Mouse (Mus musculus): ENCODE measurements around the gene Pak6. TPM values are rescaled to one million over a fixed set of nuclear protein-coding genes. Genes with fewer than 3 reads are reported as not detected.

Pak6 gene
- total RNA-seq, 2 experiments from 2014 or later: 17.9 to 26.0 TPM

DNA sequence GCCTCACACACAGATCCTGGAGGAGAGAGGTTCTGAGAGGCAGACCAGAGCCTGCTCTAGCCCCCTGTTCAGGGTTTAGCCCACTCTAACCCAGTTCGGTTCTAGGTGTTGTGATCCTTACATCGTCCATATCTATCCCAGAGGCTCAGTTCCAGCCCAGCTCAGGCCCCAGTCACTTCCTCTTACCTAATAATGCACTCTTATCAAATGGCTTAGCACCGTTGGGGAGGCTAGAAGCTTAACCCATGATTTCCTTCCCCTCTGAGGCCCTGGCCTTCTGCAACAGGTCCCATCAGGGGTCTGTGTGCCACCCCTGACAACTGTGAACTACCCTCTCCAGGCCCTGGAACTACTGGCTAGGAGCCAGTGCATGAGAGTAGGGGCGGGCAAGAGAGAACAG lies 66.1 kb downstream of the Pak6 start:
- no peak for DNase-seq

DNA sequence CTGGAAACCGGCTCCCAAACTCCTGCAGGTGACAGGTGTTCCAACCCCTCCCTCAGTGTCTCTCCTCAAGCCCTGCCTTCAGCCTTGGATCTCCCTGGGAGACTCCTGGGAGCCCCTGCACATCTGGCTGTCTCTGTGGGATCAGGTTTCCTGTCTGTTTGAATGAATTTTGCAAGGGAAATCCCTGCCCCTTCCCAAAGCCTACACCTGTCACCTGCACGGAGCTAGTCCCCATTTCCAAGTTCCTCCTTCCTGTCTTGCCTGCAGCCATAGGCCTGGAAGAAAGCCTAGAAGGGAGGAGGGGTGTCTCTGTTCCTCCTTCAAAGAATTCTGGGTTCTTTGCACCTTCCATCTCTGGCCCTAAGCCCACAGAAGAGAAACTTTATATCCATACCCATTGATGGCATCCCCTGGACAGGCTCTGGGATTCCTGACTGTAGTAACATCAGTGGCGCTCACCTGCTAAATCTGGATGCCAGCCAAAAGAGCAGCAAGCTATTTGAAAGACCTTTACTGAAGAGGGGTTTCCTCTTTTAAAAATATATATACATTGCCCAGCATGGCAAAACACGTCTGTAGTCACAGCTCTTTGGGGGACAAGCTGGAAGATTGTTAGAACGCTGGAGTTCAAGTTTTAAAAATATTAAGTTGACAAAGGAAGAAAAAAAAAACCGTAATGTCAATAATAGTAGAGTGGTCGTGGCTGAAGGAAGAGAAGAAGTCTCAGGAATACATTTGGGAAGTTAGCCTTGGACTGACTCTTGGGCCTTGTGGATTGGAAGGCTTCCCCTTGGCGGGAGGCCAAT lies 66.9 kb downstream of the Pak6 start:
- DNase-seq: no peak

DNA sequence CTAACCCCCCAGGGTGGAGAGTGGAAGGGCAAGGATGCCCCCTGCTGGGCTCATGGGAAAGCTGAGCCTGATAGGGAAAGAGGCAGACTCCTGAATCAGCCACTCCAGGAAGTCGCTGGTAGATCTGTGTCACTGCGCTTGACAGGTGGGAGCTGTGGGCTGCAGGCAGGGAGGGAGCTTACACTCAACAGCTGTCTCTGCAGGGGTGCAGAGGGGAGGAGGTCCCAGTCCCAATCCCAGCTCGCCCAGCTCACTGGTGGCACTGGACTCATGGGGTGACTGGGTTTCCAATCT lies 67.5 kb downstream of the Pak6 start:
- DNase-seq: peak; percentile 87 to 91

DNA sequence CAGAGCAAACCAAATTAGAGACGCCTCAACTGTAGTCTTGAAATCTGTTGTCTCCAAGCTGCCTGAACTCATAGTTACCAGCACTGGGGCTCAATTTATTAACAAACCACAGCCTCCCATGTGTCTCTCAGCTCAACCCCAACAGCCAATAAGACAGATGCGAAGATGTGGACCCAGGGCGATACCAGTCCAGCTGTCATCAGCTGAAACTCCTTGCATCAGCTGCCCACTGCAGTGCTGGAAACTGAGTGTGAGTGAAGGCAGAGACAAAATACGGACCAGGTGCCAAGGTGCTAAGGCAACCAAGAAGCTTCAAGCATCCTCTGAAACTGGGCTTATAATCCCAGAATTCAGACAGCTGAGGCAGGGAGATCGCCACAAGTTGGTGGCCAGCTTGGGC lies 68.9 kb downstream of the Pak6 start:
- DNase-seq: no peak

DNA sequence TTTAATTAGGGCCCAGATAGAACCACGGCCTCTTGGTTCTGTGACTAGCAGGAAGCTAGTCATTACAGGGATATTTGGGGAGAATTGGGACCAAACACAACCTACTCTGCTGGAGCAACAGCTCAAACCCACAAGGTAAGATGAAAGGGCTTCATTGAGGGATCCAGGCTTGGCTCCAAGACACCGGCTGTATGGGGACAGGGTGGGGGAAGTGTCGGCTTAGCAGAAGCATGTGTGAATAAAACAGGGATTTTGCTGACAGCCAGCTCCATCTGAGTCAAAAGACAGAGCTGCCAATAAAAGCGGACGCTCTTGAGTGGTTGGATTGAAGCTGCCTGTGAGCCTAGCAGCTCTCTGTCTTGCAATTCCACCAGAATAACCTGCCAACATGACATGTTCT lies 70.2 kb downstream of the Pak6 start:
- no peak for DNase-seq

DNA sequence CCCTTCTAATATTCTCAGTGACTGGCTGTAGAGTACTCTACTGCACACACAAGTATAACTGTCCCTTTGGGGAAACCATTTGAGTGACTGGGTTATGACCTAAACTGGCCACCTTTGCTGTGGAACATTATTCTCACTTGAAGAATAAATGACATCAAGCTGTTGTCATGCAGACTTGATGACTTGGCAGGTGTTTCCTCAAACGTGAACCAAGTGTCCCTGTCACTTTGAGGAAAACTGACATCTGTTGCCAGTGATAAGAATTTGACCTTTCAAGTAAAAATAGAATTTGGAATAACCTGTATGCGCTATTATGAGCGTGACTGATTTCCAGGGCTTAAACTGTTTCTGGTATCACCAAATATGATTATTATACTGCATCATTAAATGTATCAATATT lies 77.2 kb downstream of the Pak6 start:
- DNase-seq: no peak

DNA sequence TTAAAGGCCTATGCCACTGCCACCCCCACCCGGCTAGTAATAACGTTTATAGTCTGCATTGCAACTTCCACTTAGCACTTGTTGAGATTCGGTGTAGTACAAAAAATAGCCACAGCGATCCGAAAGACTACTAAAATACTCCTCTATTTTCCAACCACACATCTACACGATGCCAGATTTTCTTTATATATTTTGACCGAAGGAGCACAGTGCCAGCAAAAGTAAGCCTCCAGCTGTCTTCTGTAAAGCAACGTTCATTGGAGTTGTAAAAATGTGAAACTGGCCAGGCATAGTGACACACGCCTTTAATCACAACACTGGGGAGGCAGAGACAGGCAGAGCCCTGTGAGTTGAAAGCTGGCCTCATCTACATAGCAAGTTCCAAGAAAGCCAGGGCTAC lies 78.1 kb downstream of the Pak6 start:
- no peak for DNase-seq

DNA sequence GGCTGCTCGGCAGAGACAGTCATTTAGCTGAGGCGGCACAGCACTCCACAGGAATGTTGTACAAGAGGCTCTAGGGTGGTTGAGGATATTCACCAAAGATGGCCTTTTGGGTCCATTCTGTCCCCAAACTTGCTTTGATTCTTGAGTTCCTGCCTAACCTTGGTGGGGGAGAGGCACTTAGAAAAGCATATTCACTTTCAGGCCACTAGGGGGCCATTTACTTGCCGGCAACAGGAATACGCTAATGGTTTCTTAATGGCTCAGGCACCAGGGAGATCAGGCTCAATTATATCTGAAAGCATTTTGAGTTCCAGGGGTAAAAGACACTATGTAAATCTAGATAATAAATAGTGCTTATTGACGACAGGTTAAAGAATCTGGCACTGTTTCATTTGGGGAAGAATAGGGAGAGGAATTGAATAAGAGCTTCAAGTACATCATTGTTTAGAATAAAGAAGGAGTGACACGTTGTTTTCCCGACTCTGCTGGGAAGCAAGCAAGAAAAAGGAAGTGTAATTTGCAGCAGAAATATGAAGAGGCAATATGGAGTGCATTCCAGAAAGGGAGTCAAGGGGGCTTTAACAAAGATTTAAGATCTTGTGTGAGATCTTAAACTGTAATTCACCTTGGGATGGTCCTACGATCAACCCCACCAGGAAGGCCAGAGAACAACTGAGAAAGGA lies 80.3 kb downstream of the Pak6 start:
- DNase-seq: peak in 1 of 2 experiments; percentile 58

DNA sequence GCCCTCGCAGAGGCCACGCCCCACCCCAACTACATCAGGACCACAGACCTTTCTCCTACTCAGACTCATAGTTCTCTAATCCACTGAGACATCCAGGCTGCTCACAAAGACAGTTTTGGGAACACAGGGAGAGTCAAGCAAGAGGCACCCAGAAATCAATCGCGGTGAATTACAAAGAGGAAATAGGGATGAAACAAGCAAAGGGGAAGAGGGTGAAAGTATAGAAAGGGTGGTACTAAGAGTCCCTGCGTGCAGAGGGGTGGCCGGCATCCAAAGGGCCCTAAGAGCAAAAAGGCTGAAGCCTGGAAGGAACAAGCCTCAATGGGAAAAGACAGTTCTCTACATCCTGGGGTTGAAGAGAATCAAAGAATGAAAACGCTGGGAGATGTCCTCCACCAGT lies 81.5 kb downstream of the Pak6 start:
- no peak for DNase-seq

DNA sequence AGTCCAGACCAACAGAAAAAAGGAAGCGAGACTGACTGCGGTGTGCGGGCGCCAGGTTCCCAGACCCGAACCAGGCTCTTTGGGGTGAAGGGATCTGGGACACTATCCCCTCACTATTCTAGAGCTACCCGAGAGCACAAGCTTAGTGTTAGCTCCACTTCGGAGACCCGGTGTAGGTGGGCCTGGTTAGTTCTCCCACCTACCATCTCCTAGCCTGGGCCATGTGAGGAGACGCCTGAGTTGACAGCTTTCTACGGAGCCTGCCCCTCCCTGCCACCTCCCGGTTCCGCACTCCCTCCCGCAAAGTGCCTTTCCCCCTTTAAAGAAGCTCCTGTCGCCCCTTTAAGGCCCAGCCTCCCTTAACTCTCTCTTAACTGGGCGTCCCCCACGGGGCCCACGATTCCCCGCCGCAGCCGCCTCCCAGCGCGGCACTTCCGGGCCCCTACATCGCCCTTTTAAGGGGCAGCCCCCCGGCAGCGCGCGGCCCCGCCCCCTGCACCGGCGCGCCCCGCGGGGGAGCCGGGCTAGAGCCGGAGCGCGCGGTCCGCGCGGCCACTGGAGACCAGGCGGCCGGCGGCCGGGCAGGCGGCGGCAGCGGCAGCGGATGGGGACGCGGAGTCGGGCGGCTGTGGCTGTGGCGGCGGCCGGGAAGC lies 82.3 kb downstream of the Pak6 start, which contains the start of gene Inafm2:
TSS of gene Inafm2 (plus strand) at position 527 of the 653 bp plus-strand sequence.
- DNase-seq: peak; percentile 96 to 97

DNA sequence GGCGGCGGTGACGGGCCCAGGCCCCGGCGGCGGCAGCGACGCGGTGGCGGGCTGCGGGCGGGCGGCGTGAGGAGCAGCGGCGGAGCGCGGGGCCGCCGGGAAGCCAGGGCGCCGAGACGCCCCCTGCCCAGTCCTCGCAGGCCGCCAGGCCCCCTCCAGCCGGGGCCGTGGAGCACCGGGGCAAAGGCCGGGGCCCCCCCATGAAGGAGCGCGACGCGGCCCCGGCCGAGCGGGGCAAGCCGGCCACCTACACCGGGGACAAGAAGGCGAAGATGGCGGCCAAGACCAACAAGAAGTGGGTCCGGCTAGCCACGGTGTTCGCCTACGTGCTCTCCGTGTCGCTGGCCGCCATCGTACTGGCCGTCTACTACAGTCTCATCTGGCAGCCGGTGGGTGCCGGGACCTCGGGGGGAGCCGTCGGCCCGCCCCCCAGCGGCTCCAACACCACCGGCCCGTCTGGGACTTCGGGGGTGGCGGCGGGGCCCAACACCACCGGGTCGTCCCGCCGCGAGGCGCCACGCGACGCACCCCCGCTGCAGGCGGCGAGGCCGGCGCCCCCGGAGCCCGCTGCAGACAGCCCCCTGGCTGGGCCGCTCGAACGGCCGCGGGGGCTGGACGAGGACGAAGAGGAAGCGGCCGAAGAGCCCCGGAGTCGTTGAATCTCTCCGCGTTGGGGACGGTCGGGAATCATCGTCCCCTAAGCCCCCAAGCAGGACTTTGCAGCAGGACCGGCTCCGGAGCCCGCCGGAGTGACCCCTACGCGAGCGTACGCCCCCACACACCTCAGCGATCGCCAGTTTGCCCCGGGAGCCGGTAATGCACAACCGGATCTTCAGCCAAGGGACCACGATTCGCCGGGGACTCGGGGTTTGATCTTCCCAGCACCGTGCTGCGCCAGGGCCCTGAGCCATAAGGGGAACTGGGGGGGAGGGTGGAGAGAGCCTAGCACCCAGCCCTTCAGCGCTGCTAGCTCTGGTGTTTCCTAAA lies 83.1 kb downstream of the Pak6 start:
- peak; percentile 42 to 54 for DNase-seq

DNA sequence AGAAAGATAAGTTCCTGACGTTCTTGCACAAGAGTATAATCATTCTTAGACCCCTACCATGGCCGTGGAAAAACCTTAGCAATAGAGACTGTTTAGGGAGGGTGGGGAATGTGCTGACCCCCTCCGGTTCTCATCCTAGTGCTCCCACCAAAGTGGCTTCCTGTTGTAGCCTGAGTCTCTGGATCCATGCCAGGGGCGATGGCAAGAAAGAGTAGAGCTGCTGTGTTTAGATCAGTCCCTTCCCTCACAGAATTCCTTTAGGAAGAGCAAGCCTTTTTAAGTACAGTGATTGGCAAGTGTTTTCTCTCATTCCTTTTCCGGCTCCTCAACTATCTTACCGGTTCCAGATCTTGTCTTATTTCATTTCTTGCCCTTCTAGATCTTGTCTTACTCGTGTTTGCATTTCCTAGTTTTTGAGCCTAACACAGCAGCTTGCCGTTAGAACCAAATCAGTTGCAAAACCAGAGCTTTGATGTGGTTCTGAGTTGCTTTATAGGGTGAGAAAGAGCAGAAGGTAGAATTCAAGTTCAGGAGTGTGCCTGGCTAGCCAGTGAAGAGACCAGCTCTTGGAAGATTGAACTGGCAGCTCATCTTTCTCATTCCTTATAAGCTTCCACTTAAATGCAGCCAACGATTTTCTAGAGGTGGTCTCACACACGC lies 84.3 kb downstream of the Pak6 start:
- peak in 1 of 2 experiments; percentile 62 for DNase-seq

Other genes with a start within 250 kb of the Pak6 start
- 100 to 1,000 TPM; 210 to 233 TPM for gene Srp14, start 183.6 kb upstream of the Pak6 start, total RNA-seq (2021)
- gene Bmf, start 113.6 kb upstream of the Pak6 start, total RNA-seq (2021): 10 to 100 TPM; 10.9 to 14.1 TPM
- gene Bub1b, start 65.1 kb upstream of the Pak6 start, total RNA-seq (2021): 1 to 10 TPM; 4.9 to 6.5 TPM
- under 1 TPM; 0.10 to 0.30 TPM for gene Ankrd63, start 40.7 kb downstream of the Pak6 start, total RNA-seq (2021)
- gene Plcb2, start 65.1 kb downstream of the Pak6 start, total RNA-seq (2021): 1 to 10 TPM; 1.4 to 1.7 TPM
- 10 to 100 TPM; 35.5 to 40.5 TPM for gene Inafm2, start 82.5 kb downstream of the Pak6 start, total RNA-seq (2021)
- 1 to 10 TPM; 4.8 to 5.6 TPM for gene Ccdc9b, start 99.4 kb downstream of the Pak6 start, total RNA-seq (2021)
- gene Phgr1, start 109.5 kb downstream of the Pak6 start, total RNA-seq (2021): not detected
- gene Disp2, start 116.4 kb downstream of the Pak6 start, total RNA-seq (2021): 10 to 100 TPM; 20.6 to 26.4 TPM
- gene Knstrn, start 150.7 kb downstream of the Pak6 start, total RNA-seq (2021): 1 to 10 TPM; 5.8 to 6.6 TPM
- 100 to 1,000 TPM; 171 to 443 TPM for gene Ivd, start 198.7 kb downstream of the Pak6 start, total RNA-seq (2021)
- gene Bahd1, start 237.1 kb downstream of the Pak6 start, total RNA-seq (2021): 10 to 100 TPM; 40.3 to 42.3 TPM

Measured in adrenal gland, postnatal 36 days (tissue).